Mouse (Mus musculus): ENCODE data around the gene Cerkl.

DNA sequence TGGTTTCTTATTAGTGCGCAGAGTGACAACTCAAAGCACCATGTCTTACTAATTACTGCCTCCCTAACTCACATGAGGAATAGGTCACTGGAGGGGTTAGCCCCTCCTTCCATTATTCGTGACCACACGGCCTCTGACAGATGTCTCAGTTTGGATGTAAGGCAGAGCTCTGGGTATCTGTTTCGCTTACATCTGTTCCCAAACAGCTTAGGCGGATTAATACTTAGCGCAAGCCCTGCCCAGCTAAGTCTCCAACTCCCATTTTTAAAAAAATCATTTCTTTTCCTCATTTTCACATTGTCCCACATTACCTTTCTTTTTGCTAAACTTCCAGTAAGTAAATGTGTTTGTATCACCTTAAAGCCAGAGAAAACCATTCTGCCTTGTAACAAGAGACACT is 34.9 kb downstream of the Cerkl start:
- TF ChIP-seq POLR2A (IDR thresholded peaks at IDR 0.05; ENCODE audit: borderline replicate concordance, extremely low read depth, insufficient read depth, insufficient read length, poor library complexity, severe bottlenecking), result no peak
- no peak for TF ChIP-seq CTCF (IDR thresholded peaks at IDR 0.05; ENCODE audit: borderline replicate concordance, extremely low read depth, insufficient read depth, insufficient read length)
